Mouse (Mus musculus) CH12.LX (cell line): Measurements from ENCODE around the gene H2-DMb2. TPM values are rescaled to one million over a fixed set of nuclear protein-coding genes. Genes with fewer than 3 reads are reported as not detected.

Source experiments
- DNase-seq: peaks from one replicate; pipeline ENCODE4 v3.0.0-alpha.2; 2013; ENCODE audit errors: extremely low read depth
- H3K27ac ChIP-seq: 2 replicates; pipeline ENCODE4 v1.5.1; 2012; ENCODE audit warnings: low read depth, mild to moderate bottlenecking, control low read depth, moderate library complexity; ENCODE audit not compliant: insufficient read depth
- H3K27me3 ChIP-seq: replicated peaks from 2 replicates; pipeline ENCODE3; 2012; ENCODE audit warnings: inconsistent platforms
- H3K36me3 ChIP-seq, 2 experiments: replicated peaks in 1 of 2; 2 replicates each; pipeline versions ENCODE3 to v1.6.1; 2012; ENCODE audit warnings: inconsistent platforms in 1 of 2, low read length in 1 of 2, mild to moderate bottlenecking in 1 of 2, mixed read lengths in 1 of 2, moderate library complexity in 1 of 2; ENCODE audit not compliant: control insufficient read depth in 1 of 2, insufficient read depth in 1 of 2
- H3K4me1 ChIP-seq, 2 experiments: 2 replicates each; pipeline ENCODE4 v1.6.1; 2012; ENCODE audit warnings: inconsistent platforms in 1 of 2, moderate library complexity in 1 of 2; ENCODE audit not compliant: insufficient read depth in 2 of 2, control insufficient read depth in 1 of 2
- H3K4me2 ChIP-seq: 2 replicates; pipeline ENCODE4 v1.6.1; 2012; ENCODE audit warnings: low read depth, mild to moderate bottlenecking, control low read depth; ENCODE audit not compliant: poor library complexity, insufficient read depth, severe bottlenecking
- H3K4me3 ChIP-seq, 3 experiments: fragments of 150-350 bp in 1 of 3; sonication (generic) in 1 of 3; replicated peaks in 1 of 3; 2 replicates each; pipeline versions ENCODE3 to v1.5.1; 2011 to 2012; ENCODE audit warnings: low read depth in 2 of 3, low read length in 2 of 3, mild to moderate bottlenecking in 2 of 3, moderate library complexity in 2 of 3, control low read depth in 1 of 3, improper control_type of control experiment in 1 of 3, inconsistent platforms in 1 of 3, mixed read lengths in 1 of 3; ENCODE audit not compliant: poor library complexity in 1 of 3
- H3K79me2 ChIP-seq: replicated peaks from 2 replicates; pipeline ENCODE4 v1.6.1; 2012; ENCODE audit warnings: mild to moderate bottlenecking, moderate library complexity; ENCODE audit not compliant: control insufficient read depth, poor library complexity, insufficient read depth, severe bottlenecking; ENCODE audit errors: extremely low read depth
- H3K9ac ChIP-seq: 2 replicates; pipeline ENCODE4 v1.6.1; 2012; ENCODE audit warnings: low read depth, mild to moderate bottlenecking, control low read depth, moderate library complexity; ENCODE audit not compliant: insufficient read depth
- H3K9me3 ChIP-seq: replicated peaks from 2 replicates; pipeline ENCODE3; 2012; ENCODE audit warnings: low read length, inconsistent platforms, mixed read lengths
- CHD1 ChIP-seq: IDR thresholded peaks from 2 replicates; pipeline ENCODE4 v1.6.1; 2012; ENCODE audit warnings: low read depth, low read length, improper control_type of control experiment, inconsistent platforms
- MAFK ChIP-seq: IDR thresholded peaks from 2 replicates; pipeline ENCODE4 v1.6.1; 2011; ENCODE audit warnings: low read length, improper control_type of control experiment; ENCODE audit not compliant: insufficient replicate concordance
- MYC ChIP-seq: IDR thresholded peaks from 2 replicates; pipeline ENCODE4 v1.6.1; 2011; ENCODE audit warnings: low read depth, mild to moderate bottlenecking, improper control_type of control experiment, low read length
- SIN3A ChIP-seq: IDR thresholded peaks from 2 replicates; pipeline ENCODE4 v1.6.1; 2012; ENCODE audit warnings: low read length, improper control_type of control experiment, inconsistent platforms
- SMC3 ChIP-seq: IDR thresholded peaks from 2 replicates; pipeline ENCODE4 v1.6.1; 2011; ENCODE audit warnings: low read depth, low read length, improper control_type of control experiment
- ZC3H11A ChIP-seq: IDR thresholded peaks from 2 replicates; pipeline ENCODE4 v1.6.1; 2012; ENCODE audit warnings: low read depth, mild to moderate bottlenecking, inconsistent platforms, low read length, improper control_type of control experiment
- dilution Hi-C: fragments of 300-500 bp; cut with MboI; formaldehyde crosslinking; loops from 2 replicates; pipeline ENCODE4 v1.14.3; 2020; ENCODE audit warnings: low sequenced_read_pairs; ENCODE audit not compliant: extremely low pct_unique_long_range_greater_than_20kb, extremely low pct_ligation_motif_present
- in situ Hi-C: fragments of 300-500 bp; cut with MboI; formaldehyde crosslinking; loops from 3 replicates; pipeline ENCODE4 v1.14.3; 2019; ENCODE audit warnings: low sequenced_read_pairs, low pct_ligation_motif_present, low pct_unique_long_range_greater_than_20kb, mixed read lengths
- polyA plus RNA-seq: library from polyadenylated mRNA; unstranded; fragments of >175 nt; gene quantifications from 2 replicates; pipeline ENCODE4 v1.2.1, GENCODE M21; 2012; ENCODE audit warnings: low read depth; ENCODE audit not compliant: insufficient read length
- total RNA-seq, 2 experiments: library from RNA; depleted of rRNA; stranded (reverse); fragments of 300-350 nt in 1 of 2; fragments of >200 nt in 1 of 2; gene quantifications; 2 replicates each; pipeline ENCODE4 v1.2.3; 2012 to 2014

The H2-DMb2 gene
- total and polyA plus RNA-seq, 3 experiments: 107 to 199 (median 175) TPM

GRCm38 (mm10) chr17:34200772-34201505 is 57.8 kb downstream of the H2-DMb2 start:
- Histone ChIP-seq H3K36me3 (peaks cover 30 to 44% of the 10 kb centered on the region in 2 experiments), H3K9ac (peak overlapping the region; percentile 58)
- in situ Hi-C loops: no loop called here
- TF ChIP-seq SIN3A (no peak), ZC3H11A (no peak), SMC3 (no peak), MAFK (no peak), CHD1 (no peak; the same call in 1 of the 2 replicates), MYC (no peak)
- TF ChIP-seq, all 38 proteins: peak for 0
- no peak for DNase-seq
- Histone ChIP-seq H3K27me3 (no peaks in the 10 kb centered on the region), H3K4me1 (peaks cover 12 to 43% of the 10 kb centered on the region in 2 experiments), H3K9me3 (no peaks in the 10 kb centered on the region), H3K79me2 (peaks cover 44% of the 10 kb centered on the region), H3K4me3 (peak overlapping the region in 1 of 3 experiments; percentile 6), H3K27ac (peak overlapping the region; percentile 45), H3K4me2 (peak overlapping the region; percentile 89)
- dilution Hi-C loops: no loop called here

Other genes with a start within 250 kb of the H2-DMb2 start
Only the 20 nearest of the 31 such genes appear.
- gene Rps18, start 187.3 kb upstream of the H2-DMb2 start, total RNA-seq (2012; rRNA removed): 302 and 359 TPM in 2 replicates
- gene Rps18, start 187.3 kb upstream of the H2-DMb2 start, total RNA-seq (2014; rRNA removed): 205 and 246 TPM in 2 replicates
- 913 and 991 TPM in 2 replicates for gene Rps18, start 187.3 kb upstream of the H2-DMb2 start, polyA plus RNA-seq
- gene H2-K1, start 143.0 kb upstream of the H2-DMb2 start, total RNA-seq (2012; rRNA removed): 1,488 and 1,753 TPM in 2 replicates
- gene H2-K1, start 143.0 kb upstream of the H2-DMb2 start, total RNA-seq (2014; rRNA removed): 1,386 and 1,734 TPM in 2 replicates
- gene H2-K1, start 143.0 kb upstream of the H2-DMb2 start, polyA plus RNA-seq: 2,472 and 2,496 TPM in 2 replicates
- 8.6 and 11.9 TPM in 2 replicates for gene Ring1, start 118.6 kb upstream of the H2-DMb2 start, total RNA-seq (2012; rRNA removed)
- gene Ring1, start 118.6 kb upstream of the H2-DMb2 start, total RNA-seq (2014; rRNA removed): 11.5 and 13.7 TPM in 2 replicates
- gene Ring1, start 118.6 kb upstream of the H2-DMb2 start, polyA plus RNA-seq: 18.0 and 23.1 TPM in 2 replicates
- gene H2-Ke6, start 115.2 kb upstream of the H2-DMb2 start, total RNA-seq (2012; rRNA removed): 44.8 and 47.1 TPM in 2 replicates
- 20.4 and 20.8 TPM in 2 replicates for gene H2-Ke6, start 115.2 kb upstream of the H2-DMb2 start, total RNA-seq (2014; rRNA removed)
- 31.7 and 34.5 TPM in 2 replicates for gene H2-Ke6, start 115.2 kb upstream of the H2-DMb2 start, polyA plus RNA-seq
- 116 and 160 TPM in 2 replicates for gene Slc39a7, start 111.6 kb upstream of the H2-DMb2 start, total RNA-seq (2012; rRNA removed)
- gene Slc39a7, start 111.6 kb upstream of the H2-DMb2 start, total RNA-seq (2014; rRNA removed): 96.8 and 97.2 TPM in 2 replicates
- 105 and 108 TPM in 2 replicates for gene Slc39a7, start 111.6 kb upstream of the H2-DMb2 start, polyA plus RNA-seq
- 42.7 and 47.7 TPM in 2 replicates for gene Rxrb, start 111.5 kb upstream of the H2-DMb2 start, total RNA-seq (2012; rRNA removed)
- 27.0 and 27.4 TPM in 2 replicates for gene Rxrb, start 111.5 kb upstream of the H2-DMb2 start, total RNA-seq (2014; rRNA removed)
- 36.9 and 41.4 TPM in 2 replicates for gene Rxrb, start 111.5 kb upstream of the H2-DMb2 start, polyA plus RNA-seq
- 6.0 and 7.6 TPM in 2 replicates for gene Col11a2, start 103.9 kb upstream of the H2-DMb2 start, total RNA-seq (2012; rRNA removed)
- gene Col11a2, start 103.9 kb upstream of the H2-DMb2 start, total RNA-seq (2014; rRNA removed): 3.0 and 4.5 TPM in 2 replicates
- gene Col11a2, start 103.9 kb upstream of the H2-DMb2 start, polyA plus RNA-seq: 5.8 and 7.2 TPM in 2 replicates
- gene H2-Oa, start 51.0 kb upstream of the H2-DMb2 start, total RNA-seq (2012; rRNA removed): 16.1 and 21.5 TPM in 2 replicates
- 32.8 and 42.7 TPM in 2 replicates for gene H2-Oa, start 51.0 kb upstream of the H2-DMb2 start, total RNA-seq (2014; rRNA removed)
- gene H2-Oa, start 51.0 kb upstream of the H2-DMb2 start, polyA plus RNA-seq: 30.5 and 40.4 TPM in 2 replicates
- gene H2-DMa, start 23.8 kb upstream of the H2-DMb2 start, total RNA-seq (2012; rRNA removed): 67.7 and 77.4 TPM in 2 replicates
- 114 and 119 TPM in 2 replicates for gene H2-DMa, start 23.8 kb upstream of the H2-DMb2 start, total RNA-seq (2014; rRNA removed)
- 82.5 and 112 TPM in 2 replicates for gene H2-DMa, start 23.8 kb upstream of the H2-DMb2 start, polyA plus RNA-seq
- 101 and 125 TPM in 2 replicates for gene Brd2, start 20.7 kb upstream of the H2-DMb2 start, total RNA-seq (2012; rRNA removed)
- gene Brd2, start 20.7 kb upstream of the H2-DMb2 start, total RNA-seq (2014; rRNA removed): 137 and 141 TPM in 2 replicates
- 247 and 252 TPM in 2 replicates for gene Brd2, start 20.7 kb upstream of the H2-DMb2 start, polyA plus RNA-seq
- 60.7 and 67.0 TPM in 2 replicates for gene H2-DMb1, start 9.8 kb downstream of the H2-DMb2 start, total RNA-seq (2012; rRNA removed)
- gene H2-DMb1, start 9.8 kb downstream of the H2-DMb2 start, total RNA-seq (2014; rRNA removed): 77.4 and 102 TPM in 2 replicates
- gene H2-DMb1, start 9.8 kb downstream of the H2-DMb2 start, polyA plus RNA-seq: 147 and 149 TPM in 2 replicates
- 164 and 184 TPM in 2 replicates for gene Tap1, start 44.2 kb downstream of the H2-DMb2 start, total RNA-seq (2012; rRNA removed)
- 90.1 and 102 TPM in 2 replicates for gene Tap1, start 44.2 kb downstream of the H2-DMb2 start, total RNA-seq (2014; rRNA removed)
- gene Tap1, start 44.2 kb downstream of the H2-DMb2 start, polyA plus RNA-seq: 157 and 161 TPM in 2 replicates
- 435 and 547 TPM in 2 replicates for gene Psmb9, start 44.5 kb downstream of the H2-DMb2 start, total RNA-seq (2012; rRNA removed)
- gene Psmb9, start 44.5 kb downstream of the H2-DMb2 start, total RNA-seq (2014; rRNA removed): 156 and 159 TPM in 2 replicates
- 192 and 196 TPM in 2 replicates for gene Psmb9, start 44.5 kb downstream of the H2-DMb2 start, polyA plus RNA-seq
- gene Psmb8, start 54.4 kb downstream of the H2-DMb2 start, total RNA-seq (2012; rRNA removed): 989 and 1,092 TPM in 2 replicates
- 846 and 857 TPM in 2 replicates for gene Psmb8, start 54.4 kb downstream of the H2-DMb2 start, total RNA-seq (2014; rRNA removed)
- gene Psmb8, start 54.4 kb downstream of the H2-DMb2 start, polyA plus RNA-seq: 652 and 654 TPM in 2 replicates
- gene Tap2, start 60.2 kb downstream of the H2-DMb2 start, total RNA-seq (2012; rRNA removed): 110 and 116 TPM in 2 replicates
- 54.8 and 62.2 TPM in 2 replicates for gene Tap2, start 60.2 kb downstream of the H2-DMb2 start, total RNA-seq (2014; rRNA removed)
- 121 and 124 TPM in 2 replicates for gene Tap2, start 60.2 kb downstream of the H2-DMb2 start, polyA plus RNA-seq
- gene H2-Ob, start 95.6 kb downstream of the H2-DMb2 start, total RNA-seq (2012; rRNA removed): 8.4 and 13.7 TPM in 2 replicates
- 31.9 and 39.7 TPM in 2 replicates for gene H2-Ob, start 95.6 kb downstream of the H2-DMb2 start, total RNA-seq (2014; rRNA removed)
- gene H2-Ob, start 95.6 kb downstream of the H2-DMb2 start, polyA plus RNA-seq: 19.9 and 27.2 TPM in 2 replicates
- 114 and 158 TPM in 2 replicates for gene H2-Ab1, start 114.4 kb downstream of the H2-DMb2 start, total RNA-seq (2012; rRNA removed)
- 105 and 119 TPM in 2 replicates for gene H2-Ab1, start 114.4 kb downstream of the H2-DMb2 start, total RNA-seq (2014; rRNA removed)
- 634 and 699 TPM in 2 replicates for gene H2-Ab1, start 114.4 kb downstream of the H2-DMb2 start, polyA plus RNA-seq
- 385 and 450 TPM in 2 replicates for gene H2-Aa, start 144.5 kb downstream of the H2-DMb2 start, total RNA-seq (2012; rRNA removed)
- 481 and 488 TPM in 2 replicates for gene H2-Aa, start 144.5 kb downstream of the H2-DMb2 start, total RNA-seq (2014; rRNA removed)
- gene H2-Aa, start 144.5 kb downstream of the H2-DMb2 start, polyA plus RNA-seq: 930 and 958 TPM in 2 replicates
- gene H2-Eb1, start 162.6 kb downstream of the H2-DMb2 start, total RNA-seq (2012; rRNA removed): 574 and 629 TPM in 2 replicates
- gene H2-Eb1, start 162.6 kb downstream of the H2-DMb2 start, total RNA-seq (2014; rRNA removed): 511 and 534 TPM in 2 replicates
- gene H2-Eb1, start 162.6 kb downstream of the H2-DMb2 start, polyA plus RNA-seq: 898 and 899 TPM in 2 replicates
- gene H2-Eb2, start 182.4 kb downstream of the H2-DMb2 start, total RNA-seq (2012; rRNA removed): 5.8 and 6.8 TPM in 2 replicates
- gene H2-Eb2, start 182.4 kb downstream of the H2-DMb2 start, total RNA-seq (2014; rRNA removed): 10.9 and 12.2 TPM in 2 replicates
- gene H2-Eb2, start 182.4 kb downstream of the H2-DMb2 start, polyA plus RNA-seq: 10.2 and 11.4 TPM in 2 replicates